Mouse (Mus musculus): ENCODE results near the gene Cd6. TPM values are rescaled to one million over a fixed set of nuclear protein-coding genes. Genes with fewer than 3 reads are reported as not detected.

Gene Cd6
- total and polyA plus RNA-seq, 3 experiments = not detected

DNA sequence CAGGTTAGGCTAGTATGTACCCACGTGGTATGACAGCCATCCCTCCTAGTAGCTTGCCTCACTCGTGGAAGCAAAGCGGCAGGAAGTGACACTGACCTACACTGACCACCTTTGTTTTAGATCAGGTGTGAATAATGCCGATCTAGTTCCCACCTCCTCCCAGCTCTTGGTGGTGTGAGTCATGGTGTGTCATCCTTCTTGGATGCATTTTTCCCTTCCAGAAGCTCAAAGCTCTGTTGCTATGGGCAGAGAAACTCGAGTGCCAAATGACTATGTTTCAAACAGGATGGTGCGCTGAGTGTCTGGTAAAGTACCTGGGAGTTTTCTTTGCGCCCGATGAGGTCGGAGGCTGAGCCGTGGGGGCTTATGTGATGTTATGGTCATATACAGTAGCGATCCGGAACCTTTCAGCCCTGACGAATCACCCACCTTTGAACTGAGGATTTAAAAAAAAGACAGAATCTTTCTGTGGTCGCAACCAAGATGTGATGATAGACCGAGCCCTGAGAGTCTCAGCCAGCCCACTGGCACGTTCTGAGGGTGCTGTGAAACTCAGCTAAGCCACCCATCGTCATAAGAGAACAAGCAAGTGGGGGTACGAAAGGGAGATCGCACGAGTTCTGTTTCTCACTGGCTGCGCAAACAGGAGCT lies 66.4 kb downstream of the Cd6 start:
- no peak for TF ChIP-seq POLR2AphosphoS2 (IDR thresholded peaks at IDR 0.05; ENCODE audit: low read length)
- no peak for TF ChIP-seq SIN3A (IDR thresholded peaks at IDR 0.05; ENCODE audit: low read length)
- TF ChIP-seq TAL1 (IDR thresholded peaks at IDR 0.05; ENCODE audit: low read length) = no peak
- no peak for TF ChIP-seq MYB (IDR thresholded peaks at IDR 0.05; ENCODE audit: low read depth, low read length)
- H3K27me3 ChIP-seq (ENCODE audit: control insufficient read depth in 1 of 2, insufficient read depth in 2 of 2, low read length in 2 of 2) = peaks cover 0 to 6% of the 10 kb centered on the region in 2 experiments; a peak in 2 of 4 replicates
- H3K4me3 ChIP-seq (ENCODE audit: control insufficient read depth in 1 of 2, insufficient read depth in 1 of 2, low read depth in 2 of 2, low read length in 2 of 2) = no peak overlapping the region
- H3K36me3 ChIP-seq (ENCODE audit: control insufficient read depth in 1 of 2, insufficient read depth in 2 of 2, low read length in 2 of 2) = no peaks in the 10 kb centered on the region
- DNase-seq (ENCODE audit: low read depth, low spot score) = no peak
- no peaks in the 10 kb centered on the region for H3K79me2 ChIP-seq (ENCODE audit: control insufficient read depth, insufficient read depth, low read length, poor library complexity)
- H3K27ac ChIP-seq (ENCODE audit: control insufficient read depth, low read depth, low read length) = no peak overlapping the region
- H3K9ac ChIP-seq (ENCODE audit: control insufficient read depth, low read depth, low read length, poor library complexity, severe bottlenecking) = no peak overlapping the region
- H3K9me3 ChIP-seq (replicated peaks; ENCODE audit: insufficient read depth, low read length) = no peaks in the 10 kb centered on the region
- H3K4me1 ChIP-seq (ENCODE audit: control insufficient read depth in 1 of 2, insufficient read depth in 2 of 2, low read length in 2 of 2) = no peaks in the 10 kb centered on the region

- DNase-seq (ENCODE audit: low read depth, low spot score) = no peak
- Histone ChIP-seq H3K36me3 (ENCODE audit: control insufficient read depth in 1 of 2, insufficient read depth in 2 of 2, low read length in 2 of 2) (no peaks in the 10 kb centered on the region), H3K27me3 (ENCODE audit: control insufficient read depth in 1 of 2, insufficient read depth in 2 of 2, low read length in 2 of 2) (peaks cover 0 to 6% of the 10 kb centered on the region in 2 experiments; a peak in 2 of 4 replicates), H3K27ac (ENCODE audit: control insufficient read depth, low read depth, low read length) (no peak overlapping the region), H3K4me1 (ENCODE audit: control insufficient read depth in 1 of 2, insufficient read depth in 2 of 2, low read length in 2 of 2) (no peaks in the 10 kb centered on the region), H3K79me2 (ENCODE audit: control insufficient read depth, insufficient read depth, low read length, poor library complexity) (no peaks in the 10 kb centered on the region), H3K9ac (ENCODE audit: control insufficient read depth, low read depth, low read length, poor library complexity, severe bottlenecking) (no peak overlapping the region), H3K4me3 (ENCODE audit: control insufficient read depth in 1 of 2, insufficient read depth in 1 of 2, low read depth in 2 of 2, low read length in 2 of 2) (no peak overlapping the region), H3K9me3 (replicated peaks; ENCODE audit: insufficient read depth, low read length) (no peaks in the 10 kb centered on the region)
- no peak for TF ChIP-seq ZNF384 (IDR thresholded peaks at IDR 0.05; ENCODE audit: low read depth, low read length)
- TF ChIP-seq NRF1 (IDR thresholded peaks at IDR 0.05; ENCODE audit: insufficient read depth, low read depth, low read length, poor library complexity, severe bottlenecking) = no peak
These were observed 67.4 kb downstream of the Cd6 start for GRCm38 (mm10) chr19:10762468-10762867.

DNA sequence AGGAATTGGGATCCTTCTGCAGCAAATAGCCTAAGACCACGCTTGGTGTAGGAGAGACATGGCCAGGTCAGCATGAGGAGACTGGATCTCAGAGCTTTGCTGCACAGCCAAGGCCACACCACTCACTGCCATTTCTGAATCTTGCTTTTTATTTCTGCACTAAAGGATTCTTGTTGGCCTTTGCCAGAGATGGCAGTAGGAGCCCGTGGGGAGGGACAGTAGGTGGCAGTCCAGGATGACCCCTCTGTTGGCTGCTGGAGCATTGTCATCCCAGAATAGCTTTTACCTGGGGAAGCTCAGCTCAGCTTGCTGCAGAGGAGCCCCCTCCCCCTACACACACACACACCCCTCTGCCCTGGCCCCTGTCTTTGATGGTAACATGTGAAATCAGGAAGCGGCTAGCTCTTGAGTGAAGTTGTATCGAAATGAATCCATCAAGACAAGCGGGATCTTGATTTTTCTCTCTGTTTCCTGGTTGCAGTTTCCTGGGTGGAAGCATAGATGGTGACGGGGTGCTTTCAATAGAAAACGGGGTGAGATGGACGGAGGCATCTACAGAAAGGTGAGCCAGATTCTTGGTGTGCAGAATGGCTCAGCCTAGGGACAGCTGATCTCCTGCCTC lies 68.0 kb downstream of the Cd6 start:
- Histone ChIP-seq H3K79me2 (ENCODE audit: control insufficient read depth, insufficient read depth, low read length, poor library complexity) (no peaks in the 10 kb centered on the region), H3K4me3 (ENCODE audit: control insufficient read depth in 1 of 2, insufficient read depth in 1 of 2, low read depth in 2 of 2, low read length in 2 of 2) (no peak overlapping the region), H3K36me3 (ENCODE audit: control insufficient read depth in 1 of 2, insufficient read depth in 2 of 2, low read length in 2 of 2) (no peaks in the 10 kb centered on the region), H3K9me3 (replicated peaks; ENCODE audit: insufficient read depth, low read length) (no peaks in the 10 kb centered on the region), H3K27ac (ENCODE audit: control insufficient read depth, low read depth, low read length) (no peak overlapping the region), H3K9ac (ENCODE audit: control insufficient read depth, low read depth, low read length, poor library complexity, severe bottlenecking) (no peak overlapping the region), H3K4me1 (ENCODE audit: control insufficient read depth in 1 of 2, insufficient read depth in 2 of 2, low read length in 2 of 2) (no peaks in the 10 kb centered on the region), H3K27me3 (ENCODE audit: control insufficient read depth in 1 of 2, insufficient read depth in 2 of 2, low read length in 2 of 2) (peaks cover 0 to 3% of the 10 kb centered on the region in 2 experiments; a peak in 2 of 4 replicates)
- TF ChIP-seq POLR2AphosphoS2 (IDR thresholded peaks at IDR 0.05; ENCODE audit: low read length) (no peak), SMC3 (IDR thresholded peaks at IDR 0.05; ENCODE audit: low read depth, low read length) (no peak), ELF1 (IDR thresholded peaks at IDR 0.05; ENCODE audit: low read depth, low read length) (no peak), ETS1 (IDR thresholded peaks at IDR 0.05; ENCODE audit: low read depth, low read length) (no peak), UBTF (IDR thresholded peaks at IDR 0.05; ENCODE audit: borderline replicate concordance, insufficient read depth, low read depth, low read length) (no peak), MAFK (IDR thresholded peaks at IDR 0.05; ENCODE audit: borderline replicate concordance, low read depth, low read length) (no peak), JUND (IDR thresholded peaks at IDR 0.05; ENCODE audit: low read depth, low read length) (no peak), MEF2A (IDR thresholded peaks at IDR 0.05; ENCODE audit: extremely low read depth, insufficient replicate concordance, low read depth, low read length, poor library complexity, severe bottlenecking) (no peak), USF2 (IDR thresholded peaks at IDR 0.05; ENCODE audit: borderline replicate concordance in 1 of 2, insufficient read depth in 1 of 2, low read depth in 1 of 2, low read length in 2 of 2) (no peak)
- DNase-seq (ENCODE audit: low read depth, low spot score) = no peak
